Mouse (Mus musculus) erythroblast, embryonic 14.5 days (primary cell): ENCODE measurements around the gene Lmnb2.

Experiments
- GATA1 ChIP-seq: IDR thresholded peaks from 2 replicates; pipeline ENCODE4 v1.6.1; 2012; ENCODE audit warnings: low read length, inconsistent platforms, mixed read lengths
- TAL1 ChIP-seq: IDR thresholded peaks from 3 replicates; pipeline ENCODE4 v1.6.1; 2012; ENCODE audit warnings: low read length, inconsistent platforms, mixed read lengths

- peak; percentile 37; the same call in 1 of the 3 replicates for TF ChIP-seq TAL1
- TF ChIP-seq GATA1, result no peak
These were observed 61.1 kb downstream of the Lmnb2 start for GRCm38 (mm10) chr10:80856908-80857307.
